Mouse (Mus musculus) kidney, postnatal 0 days (tissue): Measurements from ENCODE around the gene Slc16a8. TPM values are rescaled to one million over a fixed set of nuclear protein-coding genes. Genes with fewer than 3 reads are reported as not detected.

Experiments
- ATAC-seq: fragments of 200-750 bp; cut with Nextera tagmentation; replicated peaks from 2 replicates; pipeline ENCODE4 v1.8.0; 2017; ENCODE audit warnings: low read depth, moderate number of reproducible peaks, moderate TSS enrichment, moderate library complexity; ENCODE audit not compliant: low FRiP score
- DNase-seq: peaks from one replicate; pipeline ENCODE4 v3.0.0-alpha.2; 2016; ENCODE audit warnings: low spot score
- H3K27ac ChIP-seq: fragments of 300-500 bp; sonication (generic); 2 replicates; pipeline ENCODE4 v1.5.1; 2014; ENCODE audit warnings: mild to moderate bottlenecking
- H3K27me3 ChIP-seq: fragments of 300-500 bp; sonication (generic); 2 replicates; pipeline ENCODE4 v1.6.1; 2014; ENCODE audit warnings: low read length, mixed read lengths; ENCODE audit not compliant: insufficient read depth
- H3K36me3 ChIP-seq: fragments of 300-500 bp; sonication (generic); 2 replicates; pipeline ENCODE4 v1.6.1; 2014; ENCODE audit warnings: low read length, mixed read lengths; ENCODE audit not compliant: insufficient read depth
- H3K4me1 ChIP-seq: fragments of 300-500 bp; sonication (generic); replicated peaks from 2 replicates; pipeline ENCODE4 v1.6.1; 2014; ENCODE audit warnings: antibody characterized with exemption, low read length, mixed read lengths; ENCODE audit not compliant: insufficient read depth
- H3K4me2 ChIP-seq: fragments of 300-500 bp; sonication (generic); 2 replicates; pipeline ENCODE4 v1.6.1; 2014; ENCODE audit warnings: mild to moderate bottlenecking, low read length, moderate library complexity, mixed read lengths
- H3K4me3 ChIP-seq: fragments of 300-500 bp; sonication (generic); replicated peaks from 2 replicates; pipeline ENCODE4 v1.5.1; 2014; ENCODE audit warnings: low read depth, low read length
- H3K9ac ChIP-seq: fragments of 300-500 bp; sonication (generic); 2 replicates; pipeline ENCODE4 v1.6.1; 2014; ENCODE audit warnings: low read depth, low read length
- H3K9me3 ChIP-seq: fragments of 300-500 bp; sonication (generic); replicated peaks from 2 replicates; pipeline ENCODE4 v1.6.1; 2016; ENCODE audit warnings: low read length, inconsistent platforms, mixed read lengths
- CTCF ChIP-seq: IDR thresholded peaks from 2 replicates; pipeline ENCODE4 v1.5.1; 2016; ENCODE audit warnings: antibody characterized with exemption, low read depth, mild to moderate bottlenecking, moderate library complexity
- WGBS: fragments of 180-500 bp; shearing (Covaris S2); extraction: QIAGEN DNeasy Blood & Tissue Kit; methylation state at CpG from one replicate; pipeline ENCODE4 v1.1.7; 2014; 5-methylcytosine and 5-hydroxymethylcytosine counted together
- polyA plus RNA-seq: library from polyadenylated mRNA; unstranded; fragments of >200 nt; fragmentation: Nextera tagmentation; extraction: Ambion mirVana; gene quantifications from 2 replicates; pipeline ENCODE4 v1.2.1, GENCODE M21; 2015

The Slc16a8 gene
- polyA plus RNA-seq, 1 experiment from 2014 or later, result not detected

DNA sequence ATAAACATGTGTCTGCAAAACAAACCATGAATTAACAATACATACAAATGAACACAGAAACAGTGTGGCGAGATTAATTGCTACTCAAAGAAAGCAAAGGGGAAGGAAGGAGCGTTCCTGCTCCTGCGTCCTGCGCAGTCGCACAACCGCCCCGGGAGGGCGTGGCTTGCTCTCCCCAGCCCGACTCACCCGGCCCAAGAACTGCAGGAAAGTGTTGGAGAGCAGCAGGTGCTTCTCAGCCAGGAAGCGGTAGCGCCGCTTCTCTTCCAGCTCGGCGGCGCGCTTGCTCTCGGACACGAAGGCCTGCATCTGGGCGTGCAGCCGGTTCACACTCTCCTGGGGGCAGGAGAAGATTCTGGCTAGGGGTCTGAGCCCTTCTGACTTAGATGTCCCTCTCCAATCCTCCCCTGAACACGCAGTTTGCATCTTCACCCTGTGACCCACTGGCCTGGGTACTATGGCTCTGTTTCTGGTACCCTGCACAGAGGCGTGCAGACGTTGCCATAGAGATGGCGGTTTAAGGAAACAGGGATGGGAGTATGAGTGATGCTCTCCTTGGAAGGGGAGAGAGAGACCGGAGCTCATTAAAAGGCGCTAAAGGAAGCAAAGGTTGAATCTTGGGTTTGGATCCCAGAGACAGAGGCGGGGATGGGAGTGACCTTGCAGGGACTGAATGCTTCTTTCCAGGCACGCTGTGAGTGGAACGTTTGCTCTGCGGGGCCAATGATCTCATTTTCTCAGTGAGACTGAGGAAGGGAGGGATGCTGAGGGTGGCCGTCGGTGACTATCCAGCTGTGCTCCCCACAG is 16.0 kb upstream of the Slc16a8 start:
- H3K4me2 ChIP-seq, result peak overlapping the region; percentile 53
- 1% methylated on average over 33 of the region's 33 CpGs for WGBS
- no peaks in the 10 kb centered on the region for H3K27me3 ChIP-seq
- no peak overlapping the region for H3K9ac ChIP-seq
- DNase-seq, result peak; percentile 73
- 0 out of 2 replicates have a peak overlapping the region, but pooled peaks have one; percentile 4 for H3K4me3 ChIP-seq
- H3K27ac ChIP-seq, result no peak overlapping the region
- H3K4me1 ChIP-seq, result no peaks in the 10 kb centered on the region; the same call in 1 of the 2 replicates
- TF ChIP-seq CTCF, result peak; percentile 14; the same call in 1 of the 2 replicates
- ATAC-seq, result no peak
- no peaks in the 10 kb centered on the region for H3K9me3 ChIP-seq
- H3K36me3 ChIP-seq, result no peaks in the 10 kb centered on the region

DNA sequence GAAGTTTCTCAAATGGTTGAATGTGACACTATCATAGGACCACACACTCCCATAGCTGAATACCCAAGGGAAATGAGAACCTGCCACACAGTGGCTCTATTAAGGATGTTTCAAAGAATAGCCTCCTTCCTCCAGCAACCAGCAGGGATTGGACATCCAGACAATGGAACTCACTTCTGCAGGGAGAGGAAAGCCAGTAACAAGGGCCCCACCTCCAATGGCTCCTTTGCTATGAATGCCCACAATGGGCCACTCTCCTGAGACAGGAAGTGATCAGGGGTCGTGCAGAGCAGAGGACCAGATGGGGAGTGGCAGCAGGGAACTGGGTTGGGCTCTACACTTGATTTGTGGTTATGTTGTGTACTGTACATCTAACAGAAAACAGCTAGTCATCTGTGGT is 14.0 kb upstream of the Slc16a8 start:
- H3K4me1 ChIP-seq, result no peaks in the 10 kb centered on the region; the same call in 1 of the 2 replicates
- H3K4me2 ChIP-seq, result no peak overlapping the region
- no peak overlapping the region for H3K4me3 ChIP-seq
- no peak overlapping the region for H3K27ac ChIP-seq
- no peak overlapping the region for H3K9ac ChIP-seq
- DNase-seq (no peak), ATAC-seq (no peak)
- H3K36me3 ChIP-seq, result no peaks in the 10 kb centered on the region
- no peak for TF ChIP-seq CTCF
- WGBS, result 22% methylated on average over 1 of the region's 1 CpGs
- no peaks in the 10 kb centered on the region for H3K27me3 ChIP-seq
- no peaks in the 10 kb centered on the region for H3K9me3 ChIP-seq

DNA sequence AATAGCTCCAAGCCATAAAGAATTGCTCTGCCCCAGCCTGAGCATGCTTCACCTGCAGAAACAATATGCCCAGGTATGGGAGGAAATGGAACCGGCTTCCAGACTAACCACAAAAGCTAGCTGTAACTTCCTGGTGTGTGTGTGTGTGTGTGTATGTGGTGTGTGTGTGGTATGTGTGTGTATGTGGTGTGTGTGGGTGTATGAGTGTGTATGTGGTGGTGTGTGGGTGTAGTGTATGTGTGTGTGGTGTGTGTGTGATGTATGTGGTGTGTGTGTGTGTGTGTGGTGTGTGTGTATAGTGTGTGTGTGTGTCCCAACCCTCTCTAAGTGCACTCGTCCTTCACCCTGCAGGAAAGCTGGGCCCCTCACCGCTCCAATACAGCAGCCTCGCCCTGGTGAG is 10.8 kb upstream of the Slc16a8 start:
- H3K4me2 ChIP-seq, result no peak overlapping the region
- no peak for ATAC-seq
- no peaks in the 10 kb centered on the region for H3K9me3 ChIP-seq
- no peak for DNase-seq
- no peaks in the 10 kb centered on the region; the same call in none of the 2 replicates for H3K4me1 ChIP-seq
- H3K36me3 ChIP-seq, result no peaks in the 10 kb centered on the region
- no peak overlapping the region for H3K27ac ChIP-seq
- no peak overlapping the region for H3K9ac ChIP-seq
- no peak overlapping the region for H3K4me3 ChIP-seq
- no peak for TF ChIP-seq CTCF
- 54% methylated on average over 4 of the region's 4 CpGs for WGBS
- H3K27me3 ChIP-seq, result no peaks in the 10 kb centered on the region

DNA sequence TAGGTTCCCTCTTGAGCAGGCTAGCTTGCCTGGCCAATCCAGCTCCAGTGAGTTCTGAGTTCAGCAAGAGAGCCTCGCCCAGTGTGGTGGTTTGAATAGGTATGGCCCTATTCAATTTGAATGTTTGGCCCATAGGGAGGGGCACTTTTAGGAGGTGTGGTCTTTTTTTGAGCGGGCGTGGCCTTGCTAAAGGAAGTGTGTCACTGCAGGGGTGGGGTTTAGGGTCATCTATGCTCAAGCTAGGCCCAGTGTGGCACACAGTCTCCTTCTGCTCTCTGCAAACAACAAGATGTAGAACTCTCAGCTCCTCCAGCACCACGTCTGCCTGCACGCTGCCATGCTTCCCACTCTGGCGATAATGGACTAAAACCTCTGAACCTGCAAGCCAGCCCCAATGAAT is 9.2 kb upstream of the Slc16a8 start:
- WGBS, result 95% methylated on average over 6 of the region's 6 CpGs
- Histone ChIP-seq H3K9me3 (no peaks in the 10 kb centered on the region), H3K36me3 (no peaks in the 10 kb centered on the region), H3K27me3 (no peaks in the 10 kb centered on the region), H3K4me2 (no peak overlapping the region), H3K4me1 (no peaks in the 10 kb centered on the region; the same call in 1 of the 2 replicates), H3K27ac (no peak overlapping the region), H3K4me3 (no peak overlapping the region), H3K9ac (no peak overlapping the region)
- ATAC-seq (no peak), DNase-seq (no peak)
- TF ChIP-seq CTCF, result no peak

DNA sequence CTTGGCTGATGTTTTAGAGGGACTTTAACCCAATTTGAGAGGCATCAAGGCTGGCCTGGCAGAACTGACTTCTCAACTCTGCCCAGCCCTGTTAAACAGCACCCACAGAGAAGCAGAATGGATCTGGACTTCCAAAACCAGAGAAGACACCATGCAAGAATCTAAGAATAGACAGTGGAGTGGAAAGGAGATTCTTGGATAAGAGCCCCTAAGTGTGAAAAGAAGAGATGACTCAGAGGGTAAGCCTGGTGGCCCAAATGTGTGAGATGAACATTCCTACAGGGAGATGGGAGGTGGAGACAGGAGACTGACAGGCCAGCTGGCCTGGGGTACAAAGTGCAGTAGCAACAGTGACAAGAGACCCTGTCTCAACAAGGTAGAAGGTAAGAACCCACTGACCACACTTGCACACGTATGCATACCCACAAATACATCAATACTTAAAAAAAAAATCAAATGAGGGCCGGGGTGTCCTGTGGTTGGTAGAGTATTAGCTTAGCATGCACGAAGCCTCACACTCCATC is 8.3 kb upstream of the Slc16a8 start:
- no peak for TF ChIP-seq CTCF
- Histone ChIP-seq H3K27me3 (no peaks in the 10 kb centered on the region), H3K4me3 (no peak overlapping the region), H3K9ac (no peak overlapping the region), H3K4me1 (no peaks in the 10 kb centered on the region; the same call in 1 of the 2 replicates), H3K4me2 (no peak overlapping the region), H3K9me3 (no peaks in the 10 kb centered on the region), H3K36me3 (no peaks in the 10 kb centered on the region), H3K27ac (no peak overlapping the region)
- 94% methylated on average over 3 of the region's 3 CpGs for WGBS
- DNase-seq (no peak), ATAC-seq (no peak)

DNA sequence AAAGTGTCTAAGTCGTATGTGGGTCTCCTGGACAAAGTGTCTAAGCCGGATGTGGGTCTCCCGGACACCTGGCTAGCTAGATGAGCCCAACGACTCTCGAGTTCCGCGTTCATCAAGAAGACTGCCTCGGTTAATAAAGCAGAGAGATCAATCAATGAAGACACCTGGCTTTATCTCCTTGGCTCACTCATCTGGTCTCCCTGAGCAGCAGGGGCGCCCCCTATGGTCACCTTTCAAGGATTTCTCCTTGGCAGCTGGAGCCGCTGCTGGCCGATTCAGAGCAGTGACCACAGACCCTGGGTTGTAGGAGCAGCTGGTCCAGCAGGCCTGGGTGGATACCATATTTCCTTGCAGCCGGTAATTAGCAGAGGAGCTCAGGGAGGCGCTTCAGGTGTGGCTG is 7.8 kb upstream of the Slc16a8 start:
- H3K4me2 ChIP-seq, result peak overlapping the region; percentile 98; the same call in 1 of the 2 replicates
- no peaks in the 10 kb centered on the region for H3K27me3 ChIP-seq
- 21% methylated on average over 13 of the region's 13 CpGs for WGBS

More for the DNA sequence above, 7.8 kb upstream of the Slc16a8 start:
- TF ChIP-seq CTCF, result peak; percentile 63
- Histone ChIP-seq H3K9ac (no peak overlapping the region), H3K27ac (no peak overlapping the region), H3K9me3 (no peaks in the 10 kb centered on the region), H3K36me3 (no peaks in the 10 kb centered on the region), H3K4me3 (no peak overlapping the region), H3K4me1 (no peaks in the 10 kb centered on the region; the same call in 1 of the 2 replicates)
- ATAC-seq (no peak), DNase-seq (peak; percentile 70)
